Mouse (Mus musculus) adrenal gland, adult 2 months (tissue): ENCODE measurements around the gene Ms4a18. TPM values are rescaled to one million over a fixed set of nuclear protein-coding genes. Genes with fewer than 3 reads are reported as not detected.

Experiments used
- DNase-seq: peaks from one replicate; pipeline ENCODE4 v3.0.0; 2021
- polyA plus RNA-seq: library from polyadenylated mRNA; depleted of rRNA; stranded (reverse); fragments of >200 nt; gene quantifications from 2 replicates; pipeline ENCODE4 v1.2.3, GENCODE M21; 2012
- total RNA-seq, 2 experiments: library from RNA; stranded (reverse); gene quantifications; 2 replicates each; pipeline ENCODE4 v1.2.3; 2021

Gene Ms4a18
- total and polyA plus RNA-seq, 3 experiments, result not detected

GRCm38 (mm10) chr19:10983146-10983545, 34.7 kb downstream of the Ms4a18 start:
- peak; percentile 65 for DNase-seq

- DNase-seq, result no peak
These were observed 37.6 kb downstream of the Ms4a18 start for GRCm38 (mm10) chr19:10980210-10980609.

GRCm38 (mm10) chr19:10979184-10980168, 38.4 kb downstream of the Ms4a18 start:
- peak; percentile 76 for DNase-seq

- peak; percentile 40 for DNase-seq
These were observed 41.5 kb downstream of the Ms4a18 start for GRCm38 (mm10) chr19:10976318-10976717.

- no peak for DNase-seq
These were observed 42.6 kb downstream of the Ms4a18 start for GRCm38 (mm10) chr19:10975187-10975586.

- no peak for DNase-seq
These were observed 43.5 kb downstream of the Ms4a18 start, which contains the start of gene Ms4a10 for GRCm38 (mm10) chr19:10974238-10974865. Gene Ms4a10, minus strand, starts transcription at chr19:10974670.

- no peak for DNase-seq
These were observed 44.6 kb downstream of the Ms4a18 start for GRCm38 (mm10) chr19:10973187-10973586.

- no peak for DNase-seq
These were observed 45.2 kb downstream of the Ms4a18 start for GRCm38 (mm10) chr19:10972660-10973059.

- DNase-seq, result no peak
These were observed 47.4 kb downstream of the Ms4a18 start for GRCm38 (mm10) chr19:10970457-10970856.

GRCm38 (mm10) chr19:10968578-10968977, 49.3 kb downstream of the Ms4a18 start:
- DNase-seq, result peak; percentile 91

- peak; percentile 71 for DNase-seq
These were observed 52.1 kb downstream of the Ms4a18 start for GRCm38 (mm10) chr19:10965721-10966120.

GRCm38 (mm10) chr19:10959978-10960346, 57.9 kb downstream of the Ms4a18 start:
- no peak for DNase-seq

GRCm38 (mm10) chr19:10959085-10959977, 58.5 kb downstream of the Ms4a18 start:
- DNase-seq, result peak; percentile 47

- DNase-seq, result peak; percentile 54
These were observed 65.6 kb downstream of the Ms4a18 start for GRCm38 (mm10) chr19:10952021-10952939.

- no peak for DNase-seq
These were observed 68.3 kb downstream of the Ms4a18 start for GRCm38 (mm10) chr19:10949558-10949957.

GRCm38 (mm10) chr19:10949112-10949511, 68.7 kb downstream of the Ms4a18 start, which contains the start of gene Ccdc86:
Gene Ccdc86, minus strand, starts transcription at chr19:10949266.
- DNase-seq, result peak; percentile 95

GRCm38 (mm10) chr19:10948416-10948815, 69.4 kb downstream of the Ms4a18 start:
- peak; percentile 16 for DNase-seq

- no peak for DNase-seq
These were observed 70.6 kb downstream of the Ms4a18 start for GRCm38 (mm10) chr19:10947219-10947618.
